Mouse (Mus musculus) cerebellum, adult 2 months (tissue): ENCODE results near the gene Nln. TPM values are rescaled to one million over a fixed set of nuclear protein-coding genes. Genes with fewer than 3 reads are reported as not detected.

Experiments used
- DNase-seq, 2 experiments: peaks; one replicate each; pipeline ENCODE4 v3.0.0; 2021
- H3K27ac ChIP-seq: fragments of 200-500 bp; 2 replicates; pipeline ENCODE4 v1.5.1; 2012; ENCODE audit warnings: low read length, control low read depth, inconsistent platforms; ENCODE audit not compliant: insufficient read depth
- H3K27me3 ChIP-seq: fragments of 200-500 bp; 2 replicates; pipeline ENCODE4 v1.6.1; 2012; ENCODE audit warnings: inconsistent platforms, mild to moderate bottlenecking, low read length, moderate library complexity; ENCODE audit not compliant: control insufficient read depth, insufficient read depth
- H3K4me1 ChIP-seq: fragments of 200-500 bp; 2 replicates; pipeline ENCODE4 v1.6.1; 2011; ENCODE audit warnings: low read length; ENCODE audit not compliant: control insufficient read depth, insufficient read depth
- H3K4me3 ChIP-seq: fragments of 200-500 bp; replicated peaks from 2 replicates; pipeline ENCODE3; 2011; ENCODE audit warnings: mild to moderate bottlenecking, low read depth, low read length, control low read depth; ENCODE audit not compliant: insufficient read depth
- CTCF ChIP-seq: fragments of 200-500 bp; IDR thresholded peaks from 2 replicates; pipeline ENCODE4 v1.5.1; 2011; ENCODE audit warnings: low read depth, mild to moderate bottlenecking, control low read depth, low read length, moderate library complexity, borderline replicate concordance; ENCODE audit not compliant: insufficient read depth
- POLR2A ChIP-seq: fragments of 200-500 bp; IDR thresholded peaks from 2 replicates; pipeline ENCODE4 v1.6.1; 2011; ENCODE audit warnings: low read length, control low read depth, borderline replicate concordance; ENCODE audit not compliant: insufficient read depth
- WGBS: fragments of 180-500 bp; shearing (Covaris S2); methylation state at CpG from one replicate; pipeline ENCODE4 v1.1.7; 2018; 5-methylcytosine and 5-hydroxymethylcytosine counted together
- polyA plus RNA-seq: library from polyadenylated mRNA; depleted of rRNA; stranded (reverse); fragments of >200 nt; gene quantifications from 2 replicates; pipeline ENCODE4 v1.2.3, GENCODE M21; 2012

The Nln gene
- polyA plus RNA-seq, 1 experiment: 12.9 TPM

- WGBS: 77% methylated on average over 8 of the region's 8 CpGs
Observed at GRCm38 (mm10) chr13:103993142-103994084, 116.0 kb downstream of the Nln start.

GRCm38 (mm10) chr13:103986660-103987059 is 122.8 kb downstream of the Nln start:
- 19% methylated on average over 4 of the region's 4 CpGs for WGBS
- no peaks in the 10 kb centered on the region; the same call in 1 of the 2 replicates for H3K27me3 ChIP-seq
- TF ChIP-seq CTCF: no peak
- TF ChIP-seq POLR2A: no peak
- no peak overlapping the region for H3K4me3 ChIP-seq
- H3K27ac ChIP-seq: no peak overlapping the region
- DNase-seq: no peak
- H3K4me1 ChIP-seq: no peaks in the 10 kb centered on the region

More at GRCm38 (mm10) chr13:103993142-103994084, 116.0 kb downstream of the Nln start:
- Histone ChIP-seq H3K27ac (no peak overlapping the region), H3K4me1 (no peaks in the 10 kb centered on the region), H3K4me3 (no peak overlapping the region), H3K27me3 (no peaks in the 10 kb centered on the region)
- DNase-seq: no peak
- TF ChIP-seq POLR2A: no peak
- no peak for TF ChIP-seq CTCF

- H3K4me1 ChIP-seq: no peaks in the 10 kb centered on the region
- DNase-seq: no peak
- 75% methylated on average over 20 of the region's 20 CpGs for WGBS
- H3K27me3 ChIP-seq: no peaks in the 10 kb centered on the region; the same call in 1 of the 2 replicates
- TF ChIP-seq CTCF (no peak), POLR2A (no peak)
- H3K27ac ChIP-seq: no peak overlapping the region
- H3K4me3 ChIP-seq: no peak overlapping the region
Observed at GRCm38 (mm10) chr13:103985510-103986278, 123.7 kb downstream of the Nln start.

- Histone ChIP-seq H3K27me3 (no peaks in the 10 kb centered on the region; the same call in 1 of the 2 replicates), H3K4me1 (no peaks in the 10 kb centered on the region), H3K4me3 (no peak overlapping the region), H3K27ac (no peak overlapping the region)
- no peak for DNase-seq
- TF ChIP-seq POLR2A (no peak), CTCF (no peak)
- WGBS: 100% methylated on average over 3 of the region's 3 CpGs
Observed at GRCm38 (mm10) chr13:103982376-103982775, 127.0 kb downstream of the Nln start.

GRCm38 (mm10) chr13:103980414-103980813 is 129.0 kb downstream of the Nln start:
- TF ChIP-seq POLR2A (no peak), CTCF (no peak)
- Histone ChIP-seq H3K4me3 (no peak overlapping the region), H3K27me3 (no peaks in the 10 kb centered on the region; the same call in 1 of the 2 replicates), H3K27ac (no peak overlapping the region), H3K4me1 (no peaks in the 10 kb centered on the region)
- no peak for DNase-seq
- 95% methylated on average over 5 of the region's 5 CpGs for WGBS

GRCm38 (mm10) chr13:103978286-103978866 is 131.0 kb downstream of the Nln start:
- no peaks in the 10 kb centered on the region; the same call in 1 of the 2 replicates for H3K27me3 ChIP-seq
- WGBS: 53% methylated on average over 5 of the region's 5 CpGs
- no peak overlapping the region for H3K4me3 ChIP-seq
- TF ChIP-seq CTCF: no peak
- no peak for TF ChIP-seq POLR2A
- no peak for DNase-seq
- no peaks in the 10 kb centered on the region for H3K4me1 ChIP-seq
- no peak overlapping the region for H3K27ac ChIP-seq

GRCm38 (mm10) chr13:103977844-103978243 is 131.6 kb downstream of the Nln start:
- Histone ChIP-seq H3K4me1 (no peaks in the 10 kb centered on the region), H3K27me3 (no peaks in the 10 kb centered on the region; the same call in 1 of the 2 replicates), H3K27ac (no peak overlapping the region), H3K4me3 (no peak overlapping the region)
- TF ChIP-seq CTCF (no peak), POLR2A (no peak)
- DNase-seq: no peak
- WGBS: 82% methylated on average over 6 of the region's 6 CpGs
